Mouse (Mus musculus): ENCODE measurements around the gene Mtmr4.

- TF ChIP-seq CTCF (IDR thresholded peaks at IDR 0.05; ENCODE audit: extremely low read depth, insufficient read depth, insufficient read length, insufficient replicate concordance) (no peak), POLR2A (IDR thresholded peaks at IDR 0.05; ENCODE audit: low read depth, low read length) (no peak)
Observed at GRCm38 (mm10) chr11:87638793-87639192, 46.8 kb downstream of the Mtmr4 start.
